Mouse (Mus musculus) midbrain, embryonic 14.5 days (tissue): ENCODE measurements around the gene Efna5. TPM values are rescaled to one million over a fixed set of nuclear protein-coding genes. Genes with fewer than 3 reads are reported as not detected.

Source experiments
- ATAC-seq: fragments of 200-750 bp; cut with Nextera tagmentation; 2 replicates; pipeline ENCODE4 v1.8.0; 2017; ENCODE audit warnings: moderate number of reproducible peaks, moderate library complexity; ENCODE audit not compliant: low FRiP score, low TSS enrichment
- DNase-seq: peaks from one replicate; pipeline ENCODE4 v3.0.0-alpha.2; 2015
- H3K27ac ChIP-seq: fragments of 300-500 bp; sonication (generic); replicated peaks from 2 replicates; pipeline ENCODE4 v1.5.1; 2014; ENCODE audit warnings: mild to moderate bottlenecking, low read depth, low read length, moderate library complexity
- H3K27me3 ChIP-seq: fragments of 300-500 bp; sonication (generic); 2 replicates; pipeline ENCODE4 v1.6.1; 2014; ENCODE audit warnings: low read length, control low read depth, mixed read lengths; ENCODE audit not compliant: control insufficient read depth, insufficient read depth
- H3K36me3 ChIP-seq: fragments of 300-500 bp; sonication (generic); 2 replicates; pipeline ENCODE4 v1.6.1; 2014; ENCODE audit warnings: low read length, control low read depth; ENCODE audit not compliant: control insufficient read depth, insufficient read depth
- H3K4me1 ChIP-seq: fragments of 300-500 bp; sonication (generic); 2 replicates; pipeline ENCODE4 v1.6.1; 2014; ENCODE audit warnings: mild to moderate bottlenecking, antibody characterized with exemption, low read length, control low read depth; ENCODE audit not compliant: control insufficient read depth, insufficient read depth
- H3K4me2 ChIP-seq: fragments of 300-500 bp; sonication (generic); 2 replicates; pipeline ENCODE4 v1.6.1; 2014; ENCODE audit warnings: mild to moderate bottlenecking, low read length, moderate library complexity
- H3K4me3 ChIP-seq: fragments of 300-500 bp; sonication (generic); replicated peaks from 2 replicates; pipeline ENCODE4 v1.5.1; 2014; ENCODE audit warnings: low read depth, low read length
- H3K9ac ChIP-seq: fragments of 300-500 bp; sonication (generic); replicated peaks from 2 replicates; pipeline ENCODE4 v1.6.1; 2014; ENCODE audit warnings: mild to moderate bottlenecking, low read length, moderate library complexity
- H3K9me3 ChIP-seq: fragments of 300-500 bp; sonication (generic); 2 replicates; pipeline ENCODE4 v1.6.1; 2016; ENCODE audit warnings: low read length, control low read depth, mixed read lengths; ENCODE audit not compliant: control insufficient read depth
- whole genome bisulfite sequencing: fragments of 180-500 bp; shearing (Covaris S2); extraction: QIAGEN DNeasy Blood & Tissue Kit; methylation state at CpG from one replicate; pipeline ENCODE4 v1.1.7; 2014; 5-methylcytosine and 5-hydroxymethylcytosine counted together
- polyA plus RNA-seq: library from polyadenylated mRNA; unstranded; fragments of >200 nt; fragmentation: Nextera tagmentation; extraction: Ambion mirVana; gene quantifications from 2 replicates; pipeline ENCODE4 v1.2.1, GENCODE M21; 2014

Gene Efna5
- polyA plus RNA-seq, 1 experiment from 2014 or later, result 90.8 TPM

DNA sequence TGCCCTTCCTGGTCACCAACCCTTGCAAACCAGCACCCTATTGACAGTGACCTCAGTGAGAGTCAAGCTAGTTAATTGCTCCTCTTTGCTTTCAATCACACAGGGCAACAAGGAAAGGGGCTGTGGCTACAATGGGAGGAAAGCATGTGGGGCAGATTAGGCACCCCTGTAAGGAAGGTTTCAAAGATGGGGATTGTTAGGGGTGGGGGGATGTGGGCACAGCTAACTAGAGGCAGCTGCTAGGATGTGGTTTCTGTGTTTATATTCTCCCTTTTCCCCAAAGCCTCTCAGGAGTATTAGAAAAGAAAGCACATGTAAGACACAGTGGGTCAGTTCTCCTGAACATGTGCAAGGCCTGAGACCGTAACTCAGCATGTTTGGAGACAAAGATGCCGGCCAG, 62.8 kb downstream of the Efna5 start:
- no peak overlapping the region for H3K4me3 ChIP-seq
- H3K9me3 ChIP-seq, result no peaks in the 10 kb centered on the region
- H3K36me3 ChIP-seq, result no peaks in the 10 kb centered on the region
- peak overlapping the region; percentile 43 for H3K4me2 ChIP-seq
- H3K27me3 ChIP-seq, result no peaks in the 10 kb centered on the region
- 30% methylated on average over 2 of the region's 2 CpGs for WGBS
- H3K9ac ChIP-seq, result no peak overlapping the region; the same call in 1 of the 2 replicates
- DNase-seq (no peak), ATAC-seq (no peak)
- H3K4me1 ChIP-seq, result peaks cover 33% of the 10 kb centered on the region
- peak overlapping the region; percentile 39; the same call in 1 of the 2 replicates for H3K27ac ChIP-seq

DNA sequence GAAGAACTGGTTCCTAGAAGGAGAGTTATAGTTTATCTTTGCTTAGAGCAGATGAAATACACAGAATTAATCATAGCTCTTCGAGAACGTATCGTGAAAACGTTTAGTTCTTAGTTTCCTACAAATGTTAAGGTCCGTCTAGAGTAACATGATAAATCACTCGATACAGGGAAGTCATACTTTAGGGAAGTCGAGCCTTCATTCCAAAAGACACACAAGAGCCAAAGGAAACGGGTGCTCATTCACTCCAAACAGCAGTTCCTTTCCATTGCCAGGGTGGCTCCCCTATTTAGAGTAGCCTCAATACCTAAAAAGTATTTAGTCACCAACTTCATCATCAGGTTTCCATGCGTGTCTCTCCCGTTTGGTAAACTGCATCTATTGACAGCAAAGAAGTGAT, 64.2 kb downstream of the Efna5 start:
- Histone ChIP-seq H3K4me3 (no peak overlapping the region), H3K27me3 (no peaks in the 10 kb centered on the region), H3K9me3 (no peaks in the 10 kb centered on the region), H3K9ac (no peak overlapping the region), H3K27ac (0 out of 2 replicates have a peak overlapping the region, but pooled peaks have one; percentile 20), H3K4me1 (peaks cover 29% of the 10 kb centered on the region), H3K36me3 (no peaks in the 10 kb centered on the region), H3K4me2 (no peak overlapping the region)
- ATAC-seq (no peak), DNase-seq (no peak)
- WGBS, result 76% methylated on average over 10 of the region's 10 CpGs

GRCm38 (mm10) chr17:62813461-62813860, 67.7 kb downstream of the Efna5 start:
- H3K4me3 ChIP-seq, result no peak overlapping the region
- no peaks in the 10 kb centered on the region for H3K27me3 ChIP-seq
- no peak overlapping the region for H3K4me2 ChIP-seq
- H3K9ac ChIP-seq, result no peak overlapping the region
- DNase-seq (no peak), ATAC-seq (no peak)
- H3K9me3 ChIP-seq, result no peaks in the 10 kb centered on the region
- WGBS, result 83% methylated on average over 6 of the region's 6 CpGs
- H3K36me3 ChIP-seq, result no peaks in the 10 kb centered on the region
- no peak overlapping the region for H3K27ac ChIP-seq
- H3K4me1 ChIP-seq, result peaks cover 8% of the 10 kb centered on the region

DNA sequence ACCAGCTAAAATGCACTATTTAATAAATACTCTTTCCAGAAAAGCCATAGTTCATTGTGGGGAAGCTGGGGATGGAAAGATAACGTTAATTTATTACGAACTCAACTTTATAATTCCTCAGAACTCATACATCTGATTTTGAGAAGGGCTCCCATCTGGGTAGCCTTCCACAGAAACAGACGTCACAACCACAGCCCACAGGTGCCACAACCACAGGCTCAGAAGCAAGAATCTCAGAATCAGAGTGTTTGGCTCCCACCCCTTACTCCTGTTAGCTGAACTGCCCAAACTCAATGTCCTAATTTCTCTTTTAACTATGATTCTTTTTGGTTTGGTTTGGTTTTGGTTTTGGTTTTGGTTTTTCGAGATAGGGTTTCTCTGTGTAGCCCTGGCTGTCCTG, 73.2 kb downstream of the Efna5 start:
- ATAC-seq, result no peak

GRCm38 (mm10) chr17:62806646-62807045, 74.5 kb downstream of the Efna5 start:
- Histone ChIP-seq H3K4me3 (no peak overlapping the region), H3K4me2 (no peak overlapping the region), H3K36me3 (no peaks in the 10 kb centered on the region), H3K9ac (no peak overlapping the region), H3K27me3 (no peaks in the 10 kb centered on the region), H3K27ac (no peak overlapping the region), H3K9me3 (no peaks in the 10 kb centered on the region), H3K4me1 (no peaks in the 10 kb centered on the region)
- ATAC-seq, result no peak
- 90% methylated on average over 6 of the region's 6 CpGs for WGBS
- no peak for DNase-seq

More for the DNA sequence above, 73.2 kb downstream of the Efna5 start:
- H3K4me1 ChIP-seq, result no peaks in the 10 kb centered on the region
- H3K4me3 ChIP-seq, result no peak overlapping the region
- no peaks in the 10 kb centered on the region for H3K9me3 ChIP-seq
- H3K27me3 ChIP-seq, result no peaks in the 10 kb centered on the region
- H3K4me2 ChIP-seq, result no peak overlapping the region
- no peak overlapping the region for H3K27ac ChIP-seq
- no peaks in the 10 kb centered on the region for H3K36me3 ChIP-seq
- H3K9ac ChIP-seq, result no peak overlapping the region
- no peak for DNase-seq
- WGBS, result 89% methylated on average over 4 of the region's 4 CpGs

GRCm38 (mm10) chr17:62802748-62803147, 78.4 kb downstream of the Efna5 start:
- no peaks in the 10 kb centered on the region for H3K36me3 ChIP-seq
- no peak overlapping the region for H3K9ac ChIP-seq
- H3K27ac ChIP-seq, result no peak overlapping the region
- H3K4me2 ChIP-seq, result no peak overlapping the region
- no peak overlapping the region for H3K4me3 ChIP-seq
- 88% methylated on average over 6 of the region's 6 CpGs for WGBS
- H3K9me3 ChIP-seq, result no peaks in the 10 kb centered on the region
- DNase-seq, result no peak
- no peak for ATAC-seq
- H3K4me1 ChIP-seq, result 0 out of 2 replicates have a peak, but pooled peaks cover 5% of the 10 kb centered on the region
- no peaks in the 10 kb centered on the region for H3K27me3 ChIP-seq

- no peaks in the 10 kb centered on the region for H3K36me3 ChIP-seq
- H3K9me3 ChIP-seq, result no peaks in the 10 kb centered on the region
- H3K4me3 ChIP-seq, result no peak overlapping the region
- no peak overlapping the region for H3K9ac ChIP-seq
- H3K27me3 ChIP-seq, result no peaks in the 10 kb centered on the region
- H3K27ac ChIP-seq, result no peak overlapping the region
- ATAC-seq (no peak), DNase-seq (no peak)
- peaks cover 9% of the 10 kb centered on the region; the same call in 1 of the 2 replicates for H3K4me1 ChIP-seq
- 92% methylated on average over 3 of the region's 3 CpGs for WGBS
- no peak overlapping the region for H3K4me2 ChIP-seq
These were observed 83.8 kb downstream of the Efna5 start for GRCm38 (mm10) chr17:62797272-62797671.

DNA sequence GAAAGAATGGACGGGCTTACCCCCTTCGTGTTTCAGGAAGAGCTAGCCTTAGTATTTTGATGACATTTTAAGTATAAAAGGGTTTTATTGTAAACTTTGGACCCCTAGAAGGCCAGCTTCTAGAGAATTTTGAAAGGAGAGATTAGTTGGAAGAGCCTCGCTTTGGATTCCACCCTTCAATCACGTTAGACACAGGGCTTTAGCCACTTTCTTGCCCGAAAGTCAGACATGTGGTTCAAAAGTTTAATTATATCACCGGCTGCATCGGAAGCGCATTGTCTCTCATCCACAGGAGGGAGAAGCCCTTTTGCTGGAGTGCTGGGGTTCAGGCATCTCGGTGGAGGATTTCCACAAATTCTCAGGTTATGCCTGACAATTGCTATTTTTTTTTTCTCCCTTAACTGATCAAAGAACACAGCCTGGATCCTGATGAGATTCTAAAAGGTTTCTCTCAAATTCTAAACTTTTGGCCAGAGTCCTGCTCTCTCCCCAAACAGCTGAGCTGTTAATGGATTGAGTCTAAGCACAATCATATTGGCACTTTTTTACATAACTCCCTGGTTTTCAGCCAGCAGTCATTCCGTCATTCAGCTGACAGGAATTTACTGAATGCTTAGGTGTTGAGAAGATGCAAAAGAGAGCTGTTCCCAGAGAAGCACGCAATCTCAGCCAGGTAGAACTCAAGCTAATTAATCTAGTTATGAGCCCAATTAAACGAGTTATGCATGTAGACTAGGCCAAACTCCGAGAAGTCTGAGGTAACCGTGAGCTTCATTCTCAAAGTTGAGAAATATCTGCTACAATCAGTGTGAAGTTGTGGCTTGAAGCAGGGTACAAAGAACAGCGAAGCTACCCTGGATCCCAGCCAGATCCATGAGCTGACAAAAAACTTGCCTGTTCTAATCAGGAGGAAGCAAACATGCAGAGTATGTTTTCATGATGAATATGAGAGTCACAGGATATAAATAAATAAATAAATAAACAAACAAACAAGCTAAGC, 91.5 kb downstream of the Efna5 start:
- no peak overlapping the region for H3K4me3 ChIP-seq
- DNase-seq (peak; percentile 56), ATAC-seq (no peak)
- 10% methylated on average over 15 of the region's 15 CpGs for WGBS
- peak overlapping the region; percentile 27 for H3K4me2 ChIP-seq
- H3K4me1 ChIP-seq, result peaks cover 33% of the 10 kb centered on the region
- no peak overlapping the region for H3K9ac ChIP-seq
- 0 out of 2 replicates have a peak, but pooled peaks cover 5% of the 10 kb centered on the region for H3K27me3 ChIP-seq
- H3K27ac ChIP-seq, result no peak overlapping the region
- no peaks in the 10 kb centered on the region for H3K36me3 ChIP-seq
- no peaks in the 10 kb centered on the region for H3K9me3 ChIP-seq

GRCm38 (mm10) chr17:62788783-62789182, 92.3 kb downstream of the Efna5 start:
- DNase-seq (no peak), ATAC-seq (no peak)
- H3K27ac ChIP-seq, result no peak overlapping the region
- 0 out of 2 replicates have a peak, but pooled peaks cover 5% of the 10 kb centered on the region for H3K27me3 ChIP-seq
- WGBS, result 6% methylated on average over 6 of the region's 6 CpGs
- peaks cover 41% of the 10 kb centered on the region for H3K4me1 ChIP-seq
- H3K9me3 ChIP-seq, result no peaks in the 10 kb centered on the region
- H3K4me2 ChIP-seq, result peak overlapping the region; percentile 27
- H3K4me3 ChIP-seq, result no peak overlapping the region
- H3K9ac ChIP-seq, result no peak overlapping the region
- H3K36me3 ChIP-seq, result no peaks in the 10 kb centered on the region
